Mouse (Mus musculus): ENCODE measurements at regions not wholly inside any gene's neighbourhood (a gene's known extent, or its start where the extent isn't known, plus 50 kb on each side); places are given as distances from the start of the nearest gene placed in this dataset.
"Not testable (repeated sequence)": the region's sequence is repeated elsewhere in the genome, so short reads cannot be mapped to it uniquely, and the experiment has no call there.

- DNase-seq = peak; percentile 66
These were observed 119.0 kb upstream of the Nabp1 start for GRCm38 (mm10) chr1:51596935-51597820.

- no peak for DNase-seq
These were observed 116.4 kb upstream of the Nabp1 start for GRCm38 (mm10) chr1:51594666-51595065.

GRCm38 (mm10) chr1:51593621-51594441 is 115.6 kb upstream of the Nabp1 start:
- DNase-seq = no peak

- no peak for DNase-seq
These were observed 113.7 kb upstream of the Nabp1 start for GRCm38 (mm10) chr1:51591886-51592285.

- no peak for DNase-seq
These were observed 112.6 kb upstream of the Nabp1 start for GRCm38 (mm10) chr1:51590606-51591400.

GRCm38 (mm10) chr1:51584925-51585424 is 106.8 kb upstream of the Nabp1 start:
- DNase-seq = no peak

GRCm38 (mm10) chr1:51583871-51584270 is 105.6 kb upstream of the Nabp1 start:
- no peak for DNase-seq

GRCm38 (mm10) chr1:51580074-51580473 is 101.8 kb upstream of the Nabp1 start:
- no peak for DNase-seq

- no peak for DNase-seq
These were observed 99.5 kb upstream of the Nabp1 start for GRCm38 (mm10) chr1:51577701-51578100.

- no peak for DNase-seq
These were observed 94.3 kb upstream of the Nabp1 start for GRCm38 (mm10) chr1:51572314-51573078.

GRCm38 (mm10) chr1:51569625-51570024 is 91.4 kb upstream of the Nabp1 start:
- DNase-seq = no peak

- no peak for DNase-seq
These were observed 88.0 kb upstream of the Nabp1 start for GRCm38 (mm10) chr1:51566170-51566649.

GRCm38 (mm10) chr1:51556616-51557015 is 78.4 kb upstream of the Nabp1 start:
- DNase-seq = not testable (repeated sequence)

GRCm38 (mm10) chr1:51553738-51554137 is 75.5 kb upstream of the Nabp1 start:
- no peak for DNase-seq

- DNase-seq = no peak
These were observed 73.4 kb upstream of the Nabp1 start for GRCm38 (mm10) chr1:51551624-51552023.

GRCm38 (mm10) chr1:51542801-51543200 is 64.6 kb upstream of the Nabp1 start:
- no peak for DNase-seq

GRCm38 (mm10) chr1:51539634-51540033 is 61.4 kb upstream of the Nabp1 start:
- DNase-seq = no peak

GRCm38 (mm10) chr1:51538836-51539235 is 60.6 kb upstream of the Nabp1 start:
- no peak for DNase-seq

GRCm38 (mm10) chr1:51537765-51538360 is 59.6 kb upstream of the Nabp1 start:
- DNase-seq = no peak

- DNase-seq = no peak
These were observed 57.9 kb upstream of the Nabp1 start for GRCm38 (mm10) chr1:51536076-51536475.

- DNase-seq = no peak
These were observed 57.2 kb upstream of the Nabp1 start for GRCm38 (mm10) chr1:51535414-51535813.
